Mouse (Mus musculus) CD4-positive, CD25-positive, alpha-beta regulatory T cell, adult 2 months (primary cell): ENCODE measurements at regions not wholly inside any gene's neighbourhood (a gene's known extent, or its start where the extent isn't known, plus 50 kb on each side); places are given as distances from the start of the nearest gene placed in this dataset.
"Not testable (repeated sequence)": the region's sequence is repeated elsewhere in the genome, so short reads cannot be mapped to it uniquely, and the experiment has no call there.

ENCODE experiments used
- DNase-seq: peaks from one replicate; pipeline ENCODE4 v3.0.0-alpha.2; 2012; ENCODE audit warnings: low read depth, low spot score

DNA sequence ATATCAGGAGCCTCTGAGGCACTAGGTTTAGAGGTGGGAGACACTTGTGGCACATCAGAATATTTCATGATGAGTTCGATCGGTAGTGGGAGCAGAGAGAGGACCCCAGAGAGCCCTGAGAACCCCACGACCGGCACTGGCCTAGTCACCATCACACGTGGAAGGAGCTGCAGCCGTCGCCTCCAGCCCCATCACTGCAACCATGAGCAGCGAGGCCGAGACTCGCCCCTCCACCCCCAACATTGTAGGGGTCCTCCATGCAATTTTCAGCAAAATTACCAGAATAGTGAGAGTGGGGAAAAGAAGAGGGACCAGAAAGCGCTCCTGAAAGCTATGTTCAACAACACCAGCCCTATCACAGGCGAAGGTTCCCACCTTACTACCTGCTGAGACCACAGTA lies 297.0 kb downstream of the Edem1 start:
- no peak for DNase-seq

DNA sequence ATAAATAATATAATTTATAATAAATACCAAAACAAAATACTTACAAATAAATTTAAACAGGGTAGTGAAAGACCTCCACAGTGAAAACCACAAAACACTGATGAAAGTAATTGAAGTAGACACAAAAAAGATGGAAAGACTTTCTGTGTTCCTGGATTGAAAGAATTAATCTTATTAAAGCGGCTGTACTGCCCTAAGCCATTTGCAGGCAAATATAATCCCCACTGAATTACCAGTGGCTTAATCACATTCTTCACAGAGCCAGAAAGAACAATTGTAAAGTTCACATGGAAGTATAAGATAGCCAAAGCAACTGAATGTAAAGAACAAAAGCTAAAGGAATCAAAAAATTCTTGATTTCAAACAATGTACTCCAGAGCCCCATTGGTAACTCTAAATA lies 298.8 kb downstream of the Edem1 start:
- no peak for DNase-seq

DNA sequence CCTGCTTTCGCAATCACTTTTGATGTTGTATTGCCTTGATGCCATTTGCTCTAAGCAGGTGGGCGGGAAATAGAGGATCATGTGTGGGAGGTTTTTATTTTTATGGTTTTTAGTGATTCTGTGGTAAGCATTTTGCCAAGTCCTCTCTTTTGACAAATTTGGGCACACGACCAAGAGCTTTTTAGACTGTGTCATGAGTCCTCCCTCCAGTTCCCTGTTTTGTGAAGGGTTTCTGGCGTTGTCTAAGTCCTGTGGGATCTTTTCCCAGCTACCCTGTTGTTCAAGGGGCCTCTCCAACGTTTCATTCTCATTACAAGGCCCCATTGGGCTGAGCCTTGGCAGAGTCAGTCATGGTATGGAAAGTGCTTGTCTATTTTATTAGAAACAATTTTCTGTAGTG lies 317.7 kb downstream of the Edem1 start:
- DNase-seq: no peak

DNA sequence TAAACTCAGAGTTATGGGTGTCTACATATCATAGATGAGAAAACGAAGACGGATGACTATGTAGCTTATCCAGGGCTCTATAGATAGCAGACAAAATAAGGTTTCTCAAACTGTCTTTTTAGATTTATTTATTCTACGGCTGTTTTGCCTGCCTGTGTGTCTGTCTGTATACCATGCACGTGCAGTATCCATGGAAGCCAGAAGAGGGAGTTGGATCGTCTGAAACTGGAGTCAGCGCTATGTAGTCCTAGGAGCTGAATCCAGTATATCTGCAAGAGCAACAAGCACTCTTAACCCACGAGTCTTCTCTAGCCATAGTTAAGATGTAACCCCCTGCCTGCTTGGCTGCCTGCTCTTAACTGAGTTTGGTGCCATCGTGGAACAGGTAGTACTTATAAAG lies 320.6 kb downstream of the Edem1 start:
- DNase-seq: no peak

DNA sequence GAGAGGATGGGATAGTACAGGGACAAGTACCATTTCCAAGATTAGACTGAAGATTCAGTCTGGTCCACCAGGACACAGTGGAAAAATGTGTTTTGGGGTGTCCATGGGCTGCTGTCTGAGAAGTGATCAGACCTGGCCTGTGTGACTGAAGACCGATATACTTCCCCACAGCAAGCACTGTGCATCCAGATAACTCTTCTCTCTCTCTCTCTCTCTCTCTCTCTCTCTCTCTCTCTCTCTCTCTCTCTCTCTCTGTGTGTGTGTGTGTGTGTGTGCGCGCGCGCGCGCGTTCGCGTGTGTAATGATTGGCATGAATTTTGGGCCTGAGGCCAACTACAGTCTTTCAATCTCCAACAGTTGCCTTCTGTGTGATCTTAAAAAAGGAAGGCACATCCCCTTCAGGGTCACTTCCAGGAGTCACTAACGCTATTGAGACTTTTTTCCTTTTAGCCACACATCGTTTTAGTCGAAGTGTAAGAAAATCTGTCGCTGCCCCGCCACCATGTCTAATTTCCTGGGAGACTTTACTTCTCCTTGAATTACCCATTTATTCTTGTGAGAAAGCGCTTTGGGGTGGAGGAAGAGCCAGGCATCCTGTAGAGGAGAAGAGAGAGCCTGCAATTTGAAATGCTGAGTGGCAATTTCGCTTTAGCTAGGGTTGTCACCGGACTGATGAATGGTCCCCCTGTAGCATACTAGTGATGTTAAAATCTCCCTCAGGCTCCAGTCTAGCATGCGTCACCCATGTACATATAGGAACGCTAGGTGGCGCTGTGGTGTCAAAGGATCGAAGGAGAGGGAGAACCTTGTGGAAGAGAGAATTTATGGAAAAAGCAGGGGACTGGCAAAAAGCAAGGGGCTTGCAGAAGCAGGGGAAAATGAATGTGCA lies 321.8 kb downstream of the Edem1 start:
- peak; percentile 56 for DNase-seq

DNA sequence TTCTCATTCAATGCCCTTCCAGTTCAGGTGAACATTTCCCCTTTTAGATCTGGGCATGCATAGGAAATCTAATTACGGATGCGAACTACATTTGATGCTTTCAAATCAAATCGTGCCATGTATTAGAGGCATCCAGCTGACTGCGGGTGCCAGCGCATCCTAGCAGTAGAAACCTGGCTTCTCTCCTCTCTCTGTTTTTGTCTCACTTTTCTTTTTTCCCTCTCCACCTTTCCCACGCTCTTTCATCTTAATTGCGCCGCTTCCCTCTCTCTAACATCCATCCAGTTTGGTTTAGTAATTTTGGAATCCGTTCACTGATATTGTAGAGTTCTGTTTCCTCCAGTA lies 322.4 kb downstream of the Edem1 start:
- DNase-seq: no peak

DNA sequence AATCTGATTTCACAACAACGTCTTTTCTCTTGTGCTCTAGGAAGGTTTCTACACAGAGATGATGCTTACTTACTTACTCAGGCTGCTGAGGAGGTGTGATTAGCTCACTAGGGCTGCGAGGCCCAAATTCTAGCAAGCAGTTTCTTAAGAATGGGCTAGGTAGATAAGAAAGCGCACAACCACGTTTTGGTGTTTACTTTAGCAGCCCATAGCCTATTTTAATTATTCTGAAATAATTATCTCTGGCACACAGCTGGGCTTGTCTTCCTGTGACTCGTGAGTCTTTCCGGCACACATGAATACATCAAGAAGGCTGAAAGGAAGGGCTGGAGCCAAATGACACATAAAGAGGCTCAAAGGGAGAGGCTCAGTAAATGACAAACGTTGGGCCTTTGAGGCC lies 325.2 kb downstream of the Edem1 start:
- DNase-seq: no peak

DNA sequence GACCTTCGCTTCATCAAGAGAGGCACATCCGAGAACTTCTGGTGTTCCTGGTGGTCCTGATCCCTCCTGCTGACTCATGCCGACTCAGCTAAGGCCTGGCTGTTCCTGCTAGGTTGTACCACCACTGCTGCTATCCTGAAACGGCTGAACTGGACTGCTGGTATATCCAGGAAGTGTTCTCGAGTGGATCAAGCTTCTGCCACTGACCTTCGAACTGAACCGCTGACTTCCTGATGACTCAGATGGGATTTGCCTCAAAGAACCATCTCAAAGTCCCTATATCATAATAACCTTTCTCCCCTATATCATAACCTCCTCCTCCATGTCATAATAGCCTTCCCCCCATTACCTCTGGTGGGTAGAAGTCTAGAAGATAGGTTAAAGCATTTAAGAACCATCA lies 331.1 kb downstream of the Edem1 start:
- DNase-seq: no peak

GRCm38 (mm10) chr6:109167439-109167838 lies 339.0 kb downstream of the Edem1 start:
- no peak for DNase-seq

DNA sequence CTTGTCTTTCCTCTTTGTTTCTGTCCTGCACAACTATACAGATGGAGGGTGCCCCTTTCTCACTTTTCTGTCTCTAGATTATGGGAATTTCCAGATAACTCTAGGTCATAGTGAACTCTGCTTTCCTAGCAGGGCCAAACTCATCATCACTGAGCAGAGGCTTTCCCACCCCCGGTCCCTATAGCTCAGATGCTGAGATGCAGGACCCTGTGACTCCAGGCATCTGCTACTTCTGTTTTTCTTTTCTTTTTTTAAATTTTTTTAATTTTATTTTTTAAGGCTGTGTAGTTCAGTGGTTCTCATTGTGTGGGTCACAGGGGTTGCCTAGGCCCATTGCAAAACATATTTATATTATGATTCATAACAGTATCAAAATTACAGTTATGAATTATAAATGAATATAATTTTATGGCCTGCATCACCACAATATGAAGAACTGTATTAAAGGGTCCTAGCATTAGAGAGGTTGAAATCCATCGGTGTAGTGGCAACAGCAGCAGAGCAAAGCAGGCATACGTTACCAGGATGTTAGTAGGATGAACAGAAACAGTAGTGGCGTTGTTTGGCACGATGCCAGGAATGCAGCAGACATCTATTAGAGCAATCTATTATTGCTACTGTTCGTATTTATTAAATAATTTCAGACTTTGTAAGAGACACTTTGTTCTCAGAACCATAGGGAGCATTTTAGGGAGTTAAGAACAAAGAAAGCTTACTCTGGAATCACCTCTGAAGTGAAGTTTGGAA lies 343.8 kb downstream of the Edem1 start:
- no peak for DNase-seq

DNA sequence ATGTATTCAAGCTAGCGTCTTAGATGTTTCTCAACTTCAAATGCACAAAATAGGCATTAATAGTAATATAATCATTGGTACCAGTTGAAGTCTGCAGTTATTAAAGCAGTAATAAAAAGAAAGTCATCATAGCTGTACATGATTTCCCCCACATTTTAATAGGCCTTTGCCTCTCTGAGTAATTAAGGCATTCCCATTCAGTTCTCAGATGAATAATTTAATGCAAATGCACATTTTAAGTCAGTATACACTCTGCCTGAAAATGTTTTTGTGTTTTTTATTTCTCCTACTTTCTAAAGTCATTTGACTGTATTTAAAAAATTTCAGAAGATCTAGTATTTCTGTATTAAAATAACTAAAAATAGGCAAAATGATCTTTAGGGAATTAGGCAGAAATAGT lies 344.6 kb downstream of the Edem1 start:
- DNase-seq: no peak

GRCm38 (mm10) chr6:109176876-109177275 lies 348.4 kb downstream of the Edem1 start:
- no peak for DNase-seq

DNA sequence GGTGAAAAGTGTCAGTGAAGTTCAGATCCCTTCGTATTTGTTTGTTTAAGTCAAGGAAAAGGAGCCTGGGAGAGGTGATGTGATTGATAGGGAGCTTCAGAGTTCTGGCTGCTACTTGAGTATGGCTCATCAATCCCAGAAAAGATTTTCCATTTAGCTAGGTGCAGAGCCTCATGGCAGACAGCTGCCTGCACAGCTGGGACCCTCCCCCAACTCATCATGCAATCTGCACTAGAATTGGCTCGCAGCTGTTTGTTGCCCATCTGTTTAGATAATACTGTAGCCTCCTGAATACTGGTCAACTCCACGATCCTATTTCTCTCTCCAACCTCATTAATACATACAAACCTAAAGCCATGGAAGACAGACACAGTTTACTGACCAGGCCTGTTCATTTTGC lies 354.4 kb downstream of the Edem1 start:
- no peak for DNase-seq

DNA sequence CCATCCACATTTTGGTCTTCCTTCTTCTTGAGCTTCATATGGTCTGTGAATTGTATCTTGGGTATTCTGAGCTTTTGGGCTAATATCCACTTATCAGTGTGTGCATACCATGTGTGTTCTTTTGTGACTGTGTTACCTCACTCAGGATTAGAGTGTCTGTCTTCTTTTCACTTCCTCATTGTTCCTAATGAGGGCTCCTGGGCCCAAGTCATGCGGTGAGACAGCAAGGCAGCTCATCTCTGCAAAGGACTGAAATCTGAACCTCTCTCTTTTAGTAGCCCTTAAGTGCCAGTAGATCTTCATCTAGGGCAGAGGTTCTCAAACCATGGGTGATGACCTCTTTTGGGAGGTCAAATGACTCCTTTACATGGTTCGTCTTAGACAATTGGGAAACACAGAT lies 364.6 kb downstream of the Edem1 start:
- DNase-seq: not testable (repeated sequence)

DNA sequence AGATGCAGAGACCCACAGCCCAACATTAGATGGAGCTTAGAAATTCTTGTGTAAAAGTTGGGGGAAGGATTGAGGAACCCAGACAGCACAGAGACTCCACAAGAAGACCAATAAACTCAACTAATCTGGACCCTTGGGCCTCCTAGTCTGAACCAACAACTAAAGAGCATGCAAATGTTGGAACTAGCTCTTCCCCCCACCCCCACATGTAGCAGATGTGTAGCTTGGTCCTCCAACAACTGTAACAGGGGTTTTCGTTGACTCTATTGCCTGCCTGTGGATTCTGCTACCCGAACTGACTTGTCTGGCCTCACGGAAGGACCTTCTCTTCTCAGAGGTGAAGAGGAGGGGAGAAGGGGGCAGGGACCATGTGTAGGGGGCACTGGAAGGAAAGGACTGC lies 365.2 kb downstream of the Edem1 start:
- no peak for DNase-seq

- no peak for DNase-seq
These were observed 381.3 kb downstream of the Edem1 start for GRCm38 (mm10) chr6:109209699-109210098.

- no peak for DNase-seq
These were observed 401.9 kb downstream of the Edem1 start for GRCm38 (mm10) chr6:109230391-109230790.

DNA sequence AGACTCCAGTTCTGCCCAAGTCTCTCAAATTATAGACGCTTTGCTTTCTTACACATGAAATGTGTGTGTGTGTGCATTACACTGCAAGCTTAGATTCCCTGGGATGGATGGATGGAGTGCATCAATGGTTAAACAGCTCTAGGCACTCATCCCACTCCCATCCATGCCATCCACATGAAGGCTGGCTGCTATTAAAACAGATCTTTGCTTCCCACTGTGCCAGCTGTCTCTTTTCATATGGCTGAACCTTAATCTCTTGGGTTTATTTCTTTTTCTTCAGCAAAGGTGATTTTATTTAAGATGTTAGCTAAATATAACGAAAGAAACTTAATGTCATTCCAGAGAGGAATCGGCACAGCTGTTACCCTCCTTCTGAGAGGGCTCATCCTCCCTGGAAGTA lies 405.0 kb downstream of the Edem1 start:
- no peak for DNase-seq

DNA sequence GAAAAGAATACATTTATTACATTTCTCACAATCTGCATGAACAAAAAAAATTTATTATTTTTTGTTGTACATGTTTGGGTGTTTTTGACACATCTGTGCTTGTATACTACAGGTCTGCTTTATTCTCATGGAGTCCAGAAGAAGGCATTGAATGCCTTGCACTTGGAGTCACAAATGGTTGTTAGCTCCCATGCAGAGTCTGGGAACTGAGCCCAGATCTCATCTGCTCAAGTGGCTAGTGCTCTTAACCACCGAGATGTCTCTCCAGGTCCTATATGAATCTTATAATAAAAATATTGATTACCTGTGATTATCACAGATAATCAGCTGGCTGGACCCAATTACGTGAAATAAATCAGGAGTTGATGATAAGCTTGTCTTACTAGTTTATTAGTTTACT lies 417.2 kb downstream of the Edem1 start:
- DNase-seq: no peak

- DNase-seq: not testable (repeated sequence)
These were observed 418.1 kb downstream of the Edem1 start for GRCm38 (mm10) chr6:109246510-109246909.
